Mouse (Mus musculus) spleen, adult 2 months (tissue): ENCODE results near the gene Lrfn2. TPM values are rescaled to one million over a fixed set of nuclear protein-coding genes. Genes with fewer than 3 reads are reported as not detected.

Source experiments
- DNase-seq, 2 experiments: peaks; one replicate each; pipeline versions ENCODE4 v3.0.0 to v3.0.0-alpha.2; 2012 to 2021; ENCODE audit warnings: low spot score in 2 of 2, low read depth in 1 of 2
- H3K27ac ChIP-seq: fragments of 200-500 bp; 2 replicates; pipeline ENCODE4 v1.5.1; 2012; ENCODE audit warnings: low read length, inconsistent platforms; ENCODE audit not compliant: insufficient read depth
- H3K27me3 ChIP-seq: fragments of 200-500 bp; 2 replicates; pipeline ENCODE4 v1.6.1; 2012; ENCODE audit warnings: mild to moderate bottlenecking, moderate library complexity, low read length, inconsistent platforms; ENCODE audit not compliant: control insufficient read depth, insufficient read depth
- H3K36me3 ChIP-seq: fragments of 200-500 bp; 2 replicates; pipeline ENCODE4 v1.6.1; 2012; ENCODE audit warnings: mild to moderate bottlenecking, low read length, inconsistent platforms; ENCODE audit not compliant: control insufficient read depth, insufficient read depth
- H3K4me1 ChIP-seq: fragments of 200-500 bp; 2 replicates; pipeline ENCODE4 v1.6.1; 2011; ENCODE audit warnings: inconsistent platforms; ENCODE audit not compliant: control insufficient read depth, insufficient read depth, insufficient read length
- H3K4me3 ChIP-seq: fragments of 200-500 bp; 2 replicates; pipeline ENCODE4 v1.5.1; 2011; ENCODE audit warnings: mild to moderate bottlenecking, inconsistent platforms; ENCODE audit not compliant: insufficient read depth, insufficient read length; ENCODE audit errors: extremely low read depth
- CTCF ChIP-seq: fragments of 200-500 bp; IDR thresholded peaks from 2 replicates; pipeline ENCODE4 v1.5.1; 2011; ENCODE audit warnings: mild to moderate bottlenecking, inconsistent platforms; ENCODE audit not compliant: insufficient read depth, insufficient read length, insufficient replicate concordance; ENCODE audit errors: extremely low read depth
- POLR2A ChIP-seq: fragments of 200-500 bp; IDR thresholded peaks from 2 replicates; pipeline ENCODE4 v1.6.1; 2011; ENCODE audit warnings: low read depth, low read length, inconsistent platforms
- WGBS: fragments of 180-500 bp; shearing (Covaris S2); methylation state at CpG from one replicate; pipeline ENCODE4 v1.1.7; 2018; 5-methylcytosine and 5-hydroxymethylcytosine counted together
- polyA plus RNA-seq: library from polyadenylated mRNA; depleted of rRNA; stranded (reverse); fragments of >200 nt; gene quantifications from 2 replicates; pipeline ENCODE4 v1.2.3, GENCODE M21; 2012

Lrfn2 gene
- polyA plus RNA-seq, 1 experiment: 0.02 TPM

DNA sequence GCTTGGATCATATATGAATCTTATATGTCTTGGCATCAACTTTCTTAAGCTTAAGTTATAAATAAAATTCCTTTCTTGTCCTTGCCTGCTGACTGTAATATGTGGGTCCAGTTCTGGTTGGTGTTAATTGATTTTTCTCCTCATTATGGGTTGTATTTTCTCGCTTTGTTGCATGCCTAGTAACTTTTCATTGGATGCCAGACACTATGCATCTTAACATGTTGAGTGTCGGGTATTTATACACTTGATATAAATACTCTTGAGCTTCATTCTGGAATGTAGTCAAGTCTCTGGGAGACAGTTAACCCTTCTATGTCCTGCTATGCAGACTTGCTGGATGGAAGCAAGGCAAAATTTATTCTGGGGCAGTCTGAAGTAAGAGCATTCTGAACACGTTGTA is 192.5 kb downstream of the Lrfn2 start:
- no peak overlapping the region for H3K4me3 ChIP-seq
- H3K27ac ChIP-seq: no peak overlapping the region
- H3K36me3 ChIP-seq: no peaks in the 10 kb centered on the region
- no peaks in the 10 kb centered on the region for H3K4me1 ChIP-seq
- WGBS: 83% methylated on average over 3 of the region's 3 CpGs
- no peaks in the 10 kb centered on the region for H3K27me3 ChIP-seq
- no peak for DNase-seq
- TF ChIP-seq CTCF: no peak
- TF ChIP-seq POLR2A: no peak
